Mouse (Mus musculus) myocyte (in vitro differentiated cells): ENCODE data around the gene Mrpl20. TPM values are rescaled to one million over a fixed set of nuclear protein-coding genes. Genes with fewer than 3 reads are reported as not detected.

Source experiments
- H3K27me3 ChIP-seq: one replicate; pipeline ENCODE4 v1.6.1; 2011; ENCODE audit not compliant: control insufficient read depth, insufficient read depth, insufficient read length
- H3K36me3 ChIP-seq: one replicate; pipeline ENCODE4 v1.6.1; 2011; ENCODE audit not compliant: control insufficient read depth, insufficient read depth
- H3K4me2 ChIP-seq: one replicate; pipeline ENCODE4 v1.6.1; 2011; ENCODE audit warnings: low read depth, control low read depth
- H3K4me3 ChIP-seq: one replicate; pipeline ENCODE4 v1.5.1; 2011; ENCODE audit warnings: mild to moderate bottlenecking, control low read depth, moderate library complexity
- H3K79me2 ChIP-seq: one replicate; pipeline ENCODE4 v1.6.1; 2011; ENCODE audit not compliant: control insufficient read depth, insufficient read depth
- H3ac ChIP-seq: one replicate; pipeline ENCODE4 v1.6.1; 2011; ENCODE audit not compliant: control insufficient read depth, insufficient read length
- CEBPB ChIP-seq: IDR thresholded peaks from 2 replicates; pipeline ENCODE4 v1.6.1; 2011; ENCODE audit warnings: mild to moderate bottlenecking, moderate library complexity; ENCODE audit not compliant: poor library complexity, insufficient read depth, severe bottlenecking
- E2F4 ChIP-seq: IDR thresholded peaks from one replicate; pipeline ENCODE4 v1.6.1; 2011; ENCODE audit warnings: mild to moderate bottlenecking, control low read depth, moderate library complexity; ENCODE audit not compliant: insufficient read depth
- MAX ChIP-seq: IDR thresholded peaks from one replicate; pipeline ENCODE4 v1.6.1; 2011; ENCODE audit warnings: low read depth, mild to moderate bottlenecking, control low read depth
- MYOD1 ChIP-seq, 3 experiments: IDR thresholded peaks; one replicate each; pipeline ENCODE4 v1.6.1; 2011; ENCODE audit warnings: control low read depth in 2 of 3, low read depth in 2 of 3, mild to moderate bottlenecking in 2 of 3, moderate library complexity in 1 of 3; ENCODE audit not compliant: insufficient read length in 2 of 3, control insufficient read depth in 1 of 3
- MYOG ChIP-seq, 3 experiments: IDR thresholded peaks; one replicate each; pipeline ENCODE4 v1.6.1; 2011; ENCODE audit warnings: control low read depth in 2 of 3, low read depth in 2 of 3, mild to moderate bottlenecking in 2 of 3; ENCODE audit not compliant: insufficient read length in 2 of 3, control insufficient read depth in 1 of 3, insufficient read depth in 1 of 3
- POLR2A ChIP-seq: IDR thresholded peaks from one replicate; pipeline ENCODE4 v1.6.1; 2011; ENCODE audit warnings: low read depth, mild to moderate bottlenecking, control low read depth, moderate library complexity; ENCODE audit not compliant: insufficient read length
- POLR2AphosphoS2 ChIP-seq: IDR thresholded peaks from one replicate; pipeline ENCODE4 v1.6.1; 2011; ENCODE audit warnings: low read depth, control low read depth; ENCODE audit not compliant: insufficient read length
- REST ChIP-seq: IDR thresholded peaks from one replicate; pipeline ENCODE4 v1.6.1; 2011; ENCODE audit warnings: mild to moderate bottlenecking, control low read depth, moderate library complexity; ENCODE audit not compliant: insufficient read depth, insufficient read length
- SRF ChIP-seq: IDR thresholded peaks from one replicate; pipeline ENCODE4 v1.6.1; 2011; ENCODE audit warnings: low read depth; ENCODE audit not compliant: control insufficient read depth, insufficient read length
- TCF12 ChIP-seq: IDR thresholded peaks from one replicate; pipeline ENCODE4 v1.6.1; 2011; ENCODE audit warnings: mild to moderate bottlenecking, control low read depth; ENCODE audit not compliant: poor library complexity, insufficient read depth, severe bottlenecking
- TCF3 ChIP-seq: IDR thresholded peaks from one replicate; pipeline ENCODE4 v1.6.1; 2011; ENCODE audit warnings: low read depth, control low read depth; ENCODE audit not compliant: insufficient read length
- USF1 ChIP-seq: IDR thresholded peaks from one replicate; pipeline ENCODE4 v1.6.1; 2011; ENCODE audit warnings: low read depth, mild to moderate bottlenecking, control low read depth, moderate library complexity
- polyA plus RNA-seq: library from polyadenylated mRNA; unstranded; fragments of >200 nt; fragmentation: generic; extraction: Trizol; gene quantifications from one replicate; pipeline ENCODE4 v1.2.1, GENCODE M21; 2012; ENCODE audit warnings: missing spikeins

Gene Mrpl20
- polyA plus RNA-seq, 1 experiment = 132 TPM

- H3K4me3 ChIP-seq = peak overlapping the region; percentile 70
- H3K36me3 ChIP-seq = peaks cover under 1% of the 10 kb centered on the region
- TF ChIP-seq USF1 (no peak), TCF3 (no peak), POLR2AphosphoS2 (no peak), TCF12 (no peak), REST (no peak), SRF (no peak), CEBPB (no peak), POLR2A (no peak), MYOD1 (IDR thresholded peaks at IDR 0.05; ENCODE audit: control insufficient read depth in 1 of 3, insufficient read length in 2 of 3, low read depth in 2 of 3) (no peak), MYOG (IDR thresholded peaks at IDR 0.05; ENCODE audit: control insufficient read depth in 1 of 3, insufficient read depth in 1 of 3, insufficient read length in 2 of 3, low read depth in 2 of 3) (no peak), MAX (no peak), E2F4 (no peak)
- no peaks in the 10 kb centered on the region for H3K27me3 ChIP-seq
- H3K4me2 ChIP-seq = peak overlapping the region; percentile 77
- peak overlapping the region; percentile 76 for H3ac ChIP-seq
- peaks cover 42% of the 10 kb centered on the region for H3K79me2 ChIP-seq
Measured at GRCm38 (mm10) chr4:155761356-155762099, 41.1 kb upstream of the Mrpl20 start.

- Histone ChIP-seq H3ac (no peak overlapping the region), H3K79me2 (peaks cover 35% of the 10 kb centered on the region), H3K4me2 (peak overlapping the region; percentile 77), H3K36me3 (no peaks in the 10 kb centered on the region), H3K4me3 (peak overlapping the region; percentile 70), H3K27me3 (no peaks in the 10 kb centered on the region)
- TF ChIP-seq MAX (no peak), TCF3 (no peak), E2F4 (no peak), SRF (no peak), REST (no peak), POLR2AphosphoS2 (no peak), CEBPB (no peak)
Measured at GRCm38 (mm10) chr4:155762357-155762756, 40.3 kb upstream of the Mrpl20 start.

- peak overlapping the region; percentile 42 for H3K4me3 ChIP-seq
- peak overlapping the region; percentile 10 for H3ac ChIP-seq
- TF ChIP-seq TCF3 = no peak
- no peak for TF ChIP-seq REST
- TF ChIP-seq SRF = no peak
- no peak for TF ChIP-seq POLR2A
- TF ChIP-seq MAX = no peak
- no peak for TF ChIP-seq CEBPB
- no peak for TF ChIP-seq MYOG (IDR thresholded peaks at IDR 0.05; ENCODE audit: control insufficient read depth in 1 of 3, insufficient read depth in 1 of 3, insufficient read length in 2 of 3, low read depth in 2 of 3)
- no peak for TF ChIP-seq POLR2AphosphoS2
Measured at GRCm38 (mm10) chr4:155769496-155769879, 33.2 kb upstream of the Mrpl20 start.

GRCm38 (mm10) chr4:155769880-155770512, 32.7 kb upstream of the Mrpl20 start:
- Histone ChIP-seq H3ac (peak overlapping the region; percentile 10), H3K27me3 (no peaks in the 10 kb centered on the region), H3K4me3 (peak overlapping the region; percentile 42), H3K79me2 (no peaks in the 10 kb centered on the region), H3K4me2 (peak overlapping the region; percentile 98), H3K36me3 (no peaks in the 10 kb centered on the region)
- no peak for TF ChIP-seq CEBPB
- TF ChIP-seq MYOG (IDR thresholded peaks at IDR 0.05; ENCODE audit: control insufficient read depth in 1 of 3, insufficient read depth in 1 of 3, insufficient read length in 2 of 3, low read depth in 2 of 3) = peak in 1 of 3 experiments; percentile 10
- no peak for TF ChIP-seq REST
- TF ChIP-seq POLR2AphosphoS2 = peak; percentile 86
- TF ChIP-seq MYOD1 (IDR thresholded peaks at IDR 0.05; ENCODE audit: control insufficient read depth in 1 of 3, insufficient read length in 2 of 3, low read depth in 2 of 3) = peak in 1 of 3 experiments; percentile 14
- TF ChIP-seq POLR2A = peak; percentile 79
- TF ChIP-seq TCF3 = no peak

More at GRCm38 (mm10) chr4:155769496-155769879, 33.2 kb upstream of the Mrpl20 start:
- Histone ChIP-seq H3K36me3 (no peaks in the 10 kb centered on the region), H3K4me2 (peak overlapping the region; percentile 98), H3K79me2 (no peaks in the 10 kb centered on the region), H3K27me3 (no peaks in the 10 kb centered on the region)

- H3K4me2 ChIP-seq = peak overlapping the region; percentile 18
- no peak for TF ChIP-seq MAX
- no peak for TF ChIP-seq CEBPB
- TF ChIP-seq POLR2AphosphoS2 = no peak
- no peak for TF ChIP-seq TCF12
- TF ChIP-seq MYOD1 (IDR thresholded peaks at IDR 0.05; ENCODE audit: control insufficient read depth in 1 of 3, insufficient read length in 2 of 3, low read depth in 2 of 3) = no peak
- TF ChIP-seq POLR2A = no peak
- no peak for TF ChIP-seq E2F4
- TF ChIP-seq SRF = no peak
- TF ChIP-seq USF1 = no peak
- TF ChIP-seq MYOG (IDR thresholded peaks at IDR 0.05; ENCODE audit: control insufficient read depth in 1 of 3, insufficient read depth in 1 of 3, insufficient read length in 2 of 3, low read depth in 2 of 3) = no peak
- TF ChIP-seq TCF3 = no peak
- no peak for TF ChIP-seq REST
- no peaks in the 10 kb centered on the region for H3K79me2 ChIP-seq
- H3K27me3 ChIP-seq = no peaks in the 10 kb centered on the region
- H3K4me3 ChIP-seq = peak overlapping the region; percentile 42
- H3K36me3 ChIP-seq = no peaks in the 10 kb centered on the region
- H3ac ChIP-seq = peak overlapping the region; percentile 10
Measured at GRCm38 (mm10) chr4:155770626-155771025, 32.1 kb upstream of the Mrpl20 start.
